Mouse (Mus musculus) layer of hippocampus, adult 11-12 months (tissue): ENCODE measurements around the gene Kirrel.

Experiments
- DNase-seq: peaks from one replicate; pipeline ENCODE4 v3.0.0; 2022; ENCODE audit warnings: low spot score

Kirrel gene

GRCm38 (mm10) chr3:87167621-87168020, 6.9 kb downstream of the Kirrel start:
- no peak for DNase-seq

GRCm38 (mm10) chr3:87165291-87165881, 9.2 kb downstream of the Kirrel start:
- no peak for DNase-seq

- DNase-seq = no peak
These were observed 10.3 kb downstream of the Kirrel start for GRCm38 (mm10) chr3:87164099-87164815.

GRCm38 (mm10) chr3:87163116-87163515, 11.4 kb downstream of the Kirrel start:
- no peak for DNase-seq

- DNase-seq = no peak
These were observed 12.2 kb downstream of the Kirrel start for GRCm38 (mm10) chr3:87162380-87162779.

GRCm38 (mm10) chr3:87161601-87162000, 12.9 kb downstream of the Kirrel start:
- DNase-seq = no peak

GRCm38 (mm10) chr3:87160819-87161509, 13.6 kb downstream of the Kirrel start:
- no peak for DNase-seq

- DNase-seq = no peak
These were observed 15.4 kb downstream of the Kirrel start for GRCm38 (mm10) chr3:87159190-87159589.

GRCm38 (mm10) chr3:87157767-87158291, 16.7 kb downstream of the Kirrel start:
- no peak for DNase-seq

- no peak for DNase-seq
These were observed 17.2 kb downstream of the Kirrel start for GRCm38 (mm10) chr3:87157297-87157696.

GRCm38 (mm10) chr3:87154398-87155287, 19.9 kb downstream of the Kirrel start:
- no peak for DNase-seq

GRCm38 (mm10) chr3:87153038-87153437, 21.5 kb downstream of the Kirrel start:
- DNase-seq = no peak

GRCm38 (mm10) chr3:87152111-87152738, 22.3 kb downstream of the Kirrel start:
- DNase-seq = no peak

- DNase-seq = no peak
These were observed 23.2 kb downstream of the Kirrel start for GRCm38 (mm10) chr3:87151294-87151826.

GRCm38 (mm10) chr3:87150689-87151244, 23.8 kb downstream of the Kirrel start:
- DNase-seq = no peak

- no peak for DNase-seq
These were observed 24.4 kb downstream of the Kirrel start for GRCm38 (mm10) chr3:87150056-87150688.

GRCm38 (mm10) chr3:87149425-87149824, 25.1 kb downstream of the Kirrel start:
- no peak for DNase-seq

- DNase-seq = no peak
These were observed 29.9 kb downstream of the Kirrel start for GRCm38 (mm10) chr3:87144476-87145240.

- DNase-seq = no peak
These were observed 34.3 kb downstream of the Kirrel start for GRCm38 (mm10) chr3:87140284-87140683.

- DNase-seq = no peak
These were observed 37.8 kb downstream of the Kirrel start for GRCm38 (mm10) chr3:87136782-87137181.
